Mouse (Mus musculus): ENCODE results near the gene Mllt10. TPM values are rescaled to one million over a fixed set of nuclear protein-coding genes. Genes with fewer than 3 reads are reported as not detected.

Mllt10 gene
- polyA plus RNA-seq, 1 experiment from 2014 or later = 53.4 TPM

DNA sequence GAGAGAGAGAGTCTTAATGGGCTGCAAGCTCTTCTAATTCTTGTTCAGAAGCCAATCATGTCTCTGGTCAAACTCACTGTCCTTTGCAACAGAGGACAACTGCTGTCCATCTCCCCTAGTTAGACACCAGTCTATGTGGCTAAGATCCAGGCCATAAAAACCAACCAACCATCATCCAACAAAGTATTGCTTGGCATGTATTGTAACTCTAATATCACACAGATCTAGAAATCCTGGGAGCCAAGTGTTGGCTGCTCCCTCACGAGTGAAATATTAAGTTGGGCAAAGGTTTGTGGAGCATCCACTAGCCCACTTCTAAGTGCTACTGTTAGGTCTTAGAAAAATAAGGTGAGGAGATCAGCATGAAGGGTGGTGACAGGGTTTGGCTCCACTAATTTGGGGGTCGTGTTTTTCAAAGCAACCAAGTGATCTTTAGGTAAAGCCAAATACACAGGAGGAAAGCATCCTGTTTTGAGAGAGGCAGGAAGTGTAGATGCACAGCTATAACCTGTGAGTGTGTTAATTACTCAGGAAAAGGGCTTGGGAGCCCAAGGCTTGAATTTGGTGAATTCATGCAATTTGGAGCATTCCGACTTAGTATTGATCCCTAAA lies 16.8 kb upstream of the Mllt10 start:
- WGBS = 57% methylated on average over 3 of the region's 3 CpGs
- Histone ChIP-seq H3K4me3 (no peak overlapping the region), H3K4me1 (peaks cover 29% of the 10 kb centered on the region), H3K27me3 (no peaks in the 10 kb centered on the region), H3K4me2 (no peak overlapping the region), H3K27ac (no peak overlapping the region), H3K36me3 (no peaks in the 10 kb centered on the region), H3K9ac (no peak overlapping the region), H3K9me3 (no peaks in the 10 kb centered on the region)
- ATAC-seq (ENCODE audit: insufficient number of reproducible peaks, low FRiP score, low TSS enrichment, low read depth) = no peak

DNA sequence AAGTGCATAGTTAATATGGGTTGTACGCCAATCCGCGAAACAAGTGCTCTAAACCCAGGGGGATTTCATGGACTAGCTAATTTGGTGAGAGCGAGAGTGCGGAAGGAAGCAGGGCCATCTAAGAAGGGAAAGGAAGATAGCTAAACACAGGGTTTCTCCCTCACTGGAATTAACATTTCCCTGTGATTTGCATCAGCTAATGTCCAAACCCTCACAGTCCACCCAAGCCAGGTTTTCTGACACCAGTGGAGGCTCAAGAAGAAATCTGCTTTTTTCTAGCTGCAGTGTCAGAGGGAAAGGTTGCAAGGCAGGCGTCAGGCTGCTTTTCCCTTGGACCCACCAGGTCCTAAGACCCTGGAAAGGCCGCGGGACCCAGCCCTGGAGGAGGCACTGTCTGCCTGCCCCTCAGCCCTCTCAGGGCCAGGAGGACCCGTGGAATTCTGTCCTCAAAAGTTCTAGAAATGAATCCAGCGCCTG lies 16.1 kb upstream of the Mllt10 start:
- Histone ChIP-seq H3K4me3 (no peak overlapping the region), H3K9me3 (no peaks in the 10 kb centered on the region), H3K9ac (no peak overlapping the region), H3K4me2 (no peak overlapping the region; the same call in 1 of the 2 replicates), H3K36me3 (no peaks in the 10 kb centered on the region), H3K27ac (no peak overlapping the region), H3K27me3 (no peaks in the 10 kb centered on the region), H3K4me1 (peaks cover 28% of the 10 kb centered on the region)
- WGBS = 72% methylated on average over 10 of the region's 10 CpGs
- no peak for ATAC-seq (ENCODE audit: insufficient number of reproducible peaks, low FRiP score, low TSS enrichment, low read depth)

DNA sequence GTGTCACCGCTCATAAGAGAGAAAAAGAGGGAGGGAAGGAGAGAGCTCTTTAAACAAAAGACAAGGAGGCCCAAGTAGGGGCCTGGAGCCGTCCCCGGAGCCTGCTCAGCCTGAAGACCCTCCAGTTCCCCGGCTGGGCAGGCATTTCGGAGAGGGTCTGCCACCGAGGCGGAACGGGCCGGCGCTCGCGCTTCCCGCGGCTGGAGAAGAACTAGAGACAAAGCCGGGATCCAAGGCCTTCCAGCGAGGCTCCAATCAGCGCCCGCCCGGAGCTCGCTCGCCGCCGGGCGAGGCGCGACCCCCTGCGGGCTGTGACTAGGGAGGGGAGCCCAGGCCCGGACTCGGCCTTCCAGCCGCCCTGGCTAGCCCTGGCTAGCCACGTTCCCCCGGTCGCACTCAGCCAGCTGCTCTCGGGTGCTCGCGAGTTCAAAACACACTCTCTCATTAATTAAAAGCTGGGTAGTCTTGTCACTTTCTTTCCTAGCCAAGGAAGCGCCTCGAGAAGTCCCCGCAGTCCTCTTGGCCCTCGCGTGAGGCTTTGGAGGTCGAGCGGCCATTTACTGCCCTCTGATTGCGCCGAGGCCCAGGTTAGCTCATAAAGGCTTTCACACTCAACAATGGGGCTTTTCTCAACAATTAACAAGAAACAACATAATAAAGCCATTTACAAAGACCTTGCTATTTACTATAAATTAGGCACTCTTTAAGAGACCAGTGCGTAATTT lies 15.3 kb upstream of the Mllt10 start:
- H3K27ac ChIP-seq = 0 out of 2 replicates have a peak overlapping the region, but pooled peaks have one; percentile 38
- no peak for ATAC-seq (ENCODE audit: insufficient number of reproducible peaks, low FRiP score, low TSS enrichment, low read depth)
- H3K36me3 ChIP-seq = no peaks in the 10 kb centered on the region
- peaks cover 28% of the 10 kb centered on the region for H3K4me1 ChIP-seq
- peak overlapping the region; percentile 37 for H3K9ac ChIP-seq
- WGBS = 14% methylated on average over 46 of the region's 46 CpGs
- peak overlapping the region; percentile 26 for H3K4me3 ChIP-seq
- H3K27me3 ChIP-seq = no peaks in the 10 kb centered on the region
- H3K4me2 ChIP-seq = peak overlapping the region; percentile 47
- H3K9me3 ChIP-seq = no peaks in the 10 kb centered on the region

DNA sequence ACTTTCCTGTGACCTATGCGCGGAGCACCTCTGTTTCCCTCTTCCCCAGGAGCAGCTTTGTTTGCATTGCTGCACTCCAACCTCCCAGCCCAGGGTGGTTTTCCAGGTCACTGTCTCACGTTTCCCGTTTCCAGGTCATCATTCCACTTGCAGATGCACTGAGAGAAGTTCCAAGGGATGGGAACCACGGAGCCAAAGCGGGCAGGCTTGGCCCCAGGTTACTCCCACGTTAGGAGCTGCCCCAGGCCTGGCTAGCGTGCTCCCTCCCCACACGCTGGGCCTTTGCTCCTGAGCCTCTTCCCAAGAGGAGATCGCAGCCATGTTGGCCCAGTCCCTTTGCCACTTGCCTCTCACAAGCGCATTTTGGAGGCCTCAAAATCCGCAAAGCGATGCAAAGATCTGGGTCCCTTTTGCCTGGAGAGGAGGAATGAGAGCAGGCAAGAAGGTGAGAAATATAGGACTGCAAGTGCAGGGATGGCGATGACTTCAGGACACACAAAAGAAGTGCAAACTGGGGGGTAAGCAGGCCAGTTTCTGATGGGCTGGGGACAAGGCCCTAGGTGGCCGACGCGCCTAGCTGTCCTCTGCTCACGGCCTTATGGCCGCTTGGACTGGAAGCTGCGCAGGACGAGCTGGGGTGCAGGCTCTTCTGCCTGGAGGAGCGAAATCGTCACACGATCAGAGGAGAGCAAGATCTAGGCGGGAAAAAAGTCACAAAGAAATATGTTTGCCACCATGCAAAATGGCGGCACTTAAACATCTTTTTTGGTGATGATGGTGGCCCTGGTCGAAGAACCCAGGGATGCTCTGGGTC lies 14.5 kb upstream of the Mllt10 start:
- Histone ChIP-seq H3K4me1 (peaks cover 28% of the 10 kb centered on the region), H3K4me3 (no peak overlapping the region), H3K9me3 (no peaks in the 10 kb centered on the region), H3K27ac (no peak overlapping the region), H3K9ac (peak overlapping the region; percentile 37; the same call in 1 of the 2 replicates), H3K36me3 (no peaks in the 10 kb centered on the region), H3K4me2 (peak overlapping the region; percentile 47; the same call in 1 of the 2 replicates), H3K27me3 (no peaks in the 10 kb centered on the region)
- no peak for ATAC-seq (ENCODE audit: insufficient number of reproducible peaks, low FRiP score, low TSS enrichment, low read depth)
- 51% methylated on average over 27 of the region's 27 CpGs for WGBS

DNA sequence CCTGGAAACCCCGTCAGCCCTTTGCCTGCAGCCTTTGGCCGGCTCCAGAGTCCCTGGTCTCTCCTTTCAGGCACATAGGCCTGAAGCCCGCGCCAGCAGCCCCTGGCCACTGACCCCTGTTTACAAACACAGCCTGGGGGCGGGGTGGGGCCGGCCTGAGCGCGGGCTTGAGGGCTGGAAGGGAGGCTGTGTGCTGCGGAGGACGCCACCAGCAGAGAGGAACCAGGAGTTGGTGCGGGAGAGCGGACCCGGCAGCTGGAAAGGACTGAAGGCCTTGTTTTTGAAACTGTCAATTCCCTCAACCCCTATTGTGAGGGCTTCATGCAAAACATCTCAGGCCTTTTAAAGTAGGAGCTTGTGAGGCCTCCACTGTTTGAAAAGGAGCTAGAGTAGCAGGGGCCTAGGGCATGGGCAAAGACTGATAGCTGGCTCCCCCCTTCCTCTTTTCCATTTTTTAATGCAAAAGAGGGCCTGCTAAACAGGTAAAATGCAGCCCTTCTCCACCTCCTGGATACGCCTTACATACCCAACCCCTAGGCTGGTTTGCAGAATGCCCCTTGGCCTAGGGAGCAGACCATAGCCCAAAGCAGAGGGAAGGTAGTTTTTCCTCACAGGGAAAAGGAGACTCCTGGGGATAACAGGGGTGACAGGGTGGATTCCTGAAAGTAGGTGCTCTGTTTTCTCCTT lies 13.7 kb upstream of the Mllt10 start:
- H3K4me1 ChIP-seq = peaks cover 30% of the 10 kb centered on the region
- 0 out of 2 replicates have a peak overlapping the region, but pooled peaks have one; percentile 17 for H3K4me2 ChIP-seq
- WGBS = 27% methylated on average over 14 of the region's 14 CpGs
- no peak overlapping the region for H3K4me3 ChIP-seq
- H3K27me3 ChIP-seq = no peaks in the 10 kb centered on the region
- ATAC-seq (ENCODE audit: insufficient number of reproducible peaks, low FRiP score, low TSS enrichment, low read depth) = no peak
- H3K36me3 ChIP-seq = no peaks in the 10 kb centered on the region
- no peaks in the 10 kb centered on the region for H3K9me3 ChIP-seq
- no peak overlapping the region for H3K27ac ChIP-seq
- no peak overlapping the region for H3K9ac ChIP-seq

DNA sequence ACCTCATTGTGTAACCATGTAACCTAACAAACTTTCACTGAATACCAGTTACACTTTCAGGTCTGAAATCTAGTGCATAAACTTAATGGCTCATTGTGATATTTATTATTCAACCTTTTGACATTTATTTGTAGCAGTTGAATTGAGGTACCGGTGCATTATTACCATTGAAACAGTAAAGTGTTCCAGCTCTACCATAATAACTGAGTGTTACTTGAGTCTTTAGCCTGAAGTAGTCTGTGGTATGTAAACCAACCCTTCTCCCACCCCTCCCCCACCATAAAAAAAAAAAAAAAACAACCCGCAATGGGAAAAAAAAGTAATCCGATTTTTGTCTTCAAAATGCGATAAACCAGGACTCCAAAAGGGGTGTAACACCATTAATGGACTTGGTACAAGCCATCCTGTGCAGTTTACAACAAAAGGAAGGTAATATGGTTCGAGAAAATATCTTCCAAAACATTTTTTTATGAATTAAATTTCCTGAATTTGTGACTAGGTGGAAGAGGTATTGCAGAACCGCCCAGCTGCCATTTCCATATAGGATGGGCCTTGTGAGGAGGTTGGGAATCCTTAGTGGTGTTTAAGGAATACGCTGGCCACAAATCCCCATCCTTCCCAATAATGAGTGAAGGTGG lies 9.8 kb upstream of the Mllt10 start:
- Histone ChIP-seq H3K36me3 (no peaks in the 10 kb centered on the region), H3K4me2 (peak overlapping the region; percentile 71), H3K9ac (peak overlapping the region; percentile 97; the same call in 1 of the 2 replicates), H3K27ac (peak overlapping the region; percentile 99), H3K4me1 (peaks cover 28% of the 10 kb centered on the region), H3K9me3 (no peaks in the 10 kb centered on the region), H3K27me3 (no peaks in the 10 kb centered on the region), H3K4me3 (peak overlapping the region; percentile 80)
- ATAC-seq (ENCODE audit: insufficient number of reproducible peaks, low FRiP score, low TSS enrichment, low read depth) = no peak
- WGBS = 6% methylated on average over 7 of the region's 7 CpGs

DNA sequence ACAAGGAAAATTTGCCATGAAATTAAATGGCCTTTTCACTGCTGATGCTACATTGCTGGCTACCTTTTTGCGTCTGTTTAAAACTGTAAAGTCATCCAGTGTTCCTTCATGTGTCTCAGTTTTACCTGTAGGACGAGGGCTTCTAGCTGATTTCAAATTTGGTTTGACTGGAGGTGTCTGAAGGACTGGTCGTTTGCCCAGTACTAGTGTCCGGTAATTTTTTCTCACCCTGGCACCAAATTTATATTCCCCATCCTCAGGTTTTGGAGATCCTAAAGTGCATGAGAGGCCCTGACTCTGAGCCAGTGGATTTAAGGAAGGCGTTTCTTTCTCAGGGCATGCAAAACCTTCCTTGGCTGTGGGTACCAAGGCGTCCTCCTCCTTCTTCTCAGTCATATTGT lies 9.3 kb upstream of the Mllt10 start:
- Histone ChIP-seq H3K27ac (peak overlapping the region; percentile 99), H3K9me3 (no peaks in the 10 kb centered on the region), H3K4me1 (peaks cover 23% of the 10 kb centered on the region), H3K4me2 (peak overlapping the region; percentile 71), H3K27me3 (no peaks in the 10 kb centered on the region), H3K36me3 (no peaks in the 10 kb centered on the region), H3K9ac (peak overlapping the region; percentile 97), H3K4me3 (peak overlapping the region; percentile 80)
- 15% methylated on average over 6 of the region's 6 CpGs for WGBS
- ATAC-seq (ENCODE audit: insufficient number of reproducible peaks, low FRiP score, low TSS enrichment, low read depth) = no peak

DNA sequence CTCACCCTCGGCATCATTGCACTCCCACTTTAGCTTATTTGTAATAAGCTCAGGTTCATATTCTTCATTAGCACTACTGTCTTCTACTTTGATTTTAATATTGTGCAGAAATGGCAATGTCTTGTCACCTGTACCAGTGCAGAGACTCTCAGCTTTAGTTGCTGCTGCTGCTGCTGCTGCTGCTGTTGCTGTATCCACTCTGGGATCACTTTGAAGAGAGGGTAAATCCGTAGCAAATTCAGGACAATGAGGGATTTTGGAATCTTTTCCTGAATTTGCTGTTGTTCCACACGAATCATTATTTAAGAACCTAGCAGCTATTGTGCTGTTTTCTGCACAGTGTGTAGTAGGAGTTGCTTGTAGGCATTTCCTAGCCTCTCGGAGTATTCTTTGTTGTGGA lies 8.9 kb upstream of the Mllt10 start:
- Histone ChIP-seq H3K36me3 (no peaks in the 10 kb centered on the region), H3K27ac (peak overlapping the region; percentile 99), H3K4me2 (peak overlapping the region; percentile 71), H3K9me3 (no peaks in the 10 kb centered on the region), H3K9ac (peak overlapping the region; percentile 97), H3K4me1 (peaks cover 20% of the 10 kb centered on the region), H3K4me3 (peak overlapping the region; percentile 80), H3K27me3 (no peaks in the 10 kb centered on the region)
- 2% methylated on average over 4 of the region's 4 CpGs for WGBS
- ATAC-seq (ENCODE audit: insufficient number of reproducible peaks, low FRiP score, low TSS enrichment, low read depth) = no peak

DNA sequence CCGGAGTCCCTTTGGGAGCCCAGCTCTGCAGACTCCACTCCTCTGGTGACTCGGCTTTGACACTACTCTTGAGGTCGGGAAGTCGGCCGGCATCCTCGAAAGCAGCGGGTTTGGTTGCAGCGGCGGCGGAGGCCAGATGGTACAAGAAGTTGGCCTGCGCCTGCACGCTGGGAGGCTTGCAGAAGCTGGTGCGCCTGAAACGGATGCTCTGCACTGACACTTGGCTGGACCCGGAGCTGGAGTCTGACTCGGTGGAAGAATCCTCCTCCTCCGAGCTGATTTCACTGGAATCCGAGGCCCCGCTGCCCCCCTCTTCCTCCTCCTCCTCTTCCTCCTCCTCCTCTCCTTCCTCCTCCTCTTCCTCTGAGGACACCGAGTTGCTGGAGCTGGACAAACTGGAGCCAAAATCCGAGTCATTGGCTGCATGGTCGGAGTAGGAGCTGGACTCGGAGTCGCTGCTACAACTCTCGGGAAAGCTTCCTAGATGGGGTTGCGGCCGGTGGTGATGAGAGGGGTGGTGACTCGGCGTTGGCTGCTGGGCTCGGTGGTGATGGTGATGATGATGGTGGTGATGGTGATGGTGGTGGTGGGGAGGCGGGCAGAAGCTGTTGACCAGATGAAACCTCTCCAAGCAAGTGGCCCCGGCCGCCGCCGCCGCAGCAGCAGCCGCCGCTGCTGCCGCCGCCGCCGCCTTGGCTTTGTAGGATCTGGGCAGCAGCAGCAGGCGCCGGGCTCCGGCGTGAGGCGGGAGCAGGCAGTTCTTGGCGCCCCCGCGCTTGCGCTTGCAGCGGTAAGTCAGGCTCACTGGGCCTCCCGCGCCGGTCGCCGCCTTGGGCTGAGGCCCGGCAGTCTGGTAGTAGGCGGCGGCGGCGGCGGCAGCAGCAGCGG lies 8.0 kb upstream of the Mllt10 start:
- peak overlapping the region; percentile 97 for H3K9ac ChIP-seq
- H3K9me3 ChIP-seq = no peaks in the 10 kb centered on the region
- H3K4me2 ChIP-seq = peak overlapping the region; percentile 71
- H3K4me1 ChIP-seq = peaks cover 17% of the 10 kb centered on the region
- H3K4me3 ChIP-seq = peak overlapping the region; percentile 80
- under 1% methylated on average over 54 of the region's 64 CpGs for WGBS
- H3K36me3 ChIP-seq = no peaks in the 10 kb centered on the region
- ATAC-seq (ENCODE audit: insufficient number of reproducible peaks, low FRiP score, low TSS enrichment, low read depth) = peak; percentile 49; the same call in 1 of the 2 replicates
- peak overlapping the region; percentile 99 for H3K27ac ChIP-seq
- no peaks in the 10 kb centered on the region for H3K27me3 ChIP-seq

DNA sequence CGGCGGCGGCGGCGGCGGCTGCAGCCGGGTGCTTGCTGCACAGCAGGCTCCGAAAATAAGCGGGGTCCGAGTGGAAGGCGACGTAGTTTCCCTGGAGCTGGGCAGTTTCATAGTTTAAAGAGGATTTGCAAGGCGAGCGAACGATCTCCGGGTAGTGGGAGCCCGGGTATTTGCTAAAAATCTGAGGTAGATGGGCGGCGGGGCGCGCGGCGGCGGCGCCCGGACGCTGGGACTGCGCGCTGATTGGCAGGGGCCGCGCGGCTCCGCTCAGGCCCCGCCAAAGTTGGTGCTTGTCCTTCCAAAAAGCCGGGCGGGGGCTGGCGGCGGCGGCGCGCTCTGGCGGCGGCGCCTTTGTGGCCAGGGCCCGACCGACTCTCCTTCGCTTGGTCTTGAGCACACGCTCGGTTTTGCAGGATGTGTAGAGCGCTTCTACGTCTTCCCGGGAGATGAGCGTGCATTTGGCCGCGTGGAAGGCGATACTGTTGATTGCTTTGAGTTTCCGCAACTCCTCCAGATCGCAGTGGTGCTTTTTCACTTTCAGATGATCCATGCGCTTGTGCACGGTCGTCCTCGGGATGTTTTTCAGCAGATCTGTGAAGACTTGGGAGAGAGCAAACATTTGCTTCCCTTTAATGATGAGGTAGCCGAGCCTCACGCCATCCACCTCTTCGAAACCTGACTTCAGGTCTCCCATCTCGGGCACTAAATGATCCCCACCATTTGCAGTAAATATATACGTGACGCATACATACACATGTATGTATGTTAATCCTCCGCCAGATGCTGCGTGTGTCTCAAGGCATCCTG lies 7.2 kb upstream of the Mllt10 start:
- no peaks in the 10 kb centered on the region for H3K9me3 ChIP-seq
- H3K27me3 ChIP-seq = no peaks in the 10 kb centered on the region
- under 1% methylated on average over 70 of the region's 70 CpGs for WGBS
- H3K9ac ChIP-seq = peak overlapping the region; percentile 97
- peaks cover 17% of the 10 kb centered on the region for H3K4me1 ChIP-seq
- H3K27ac ChIP-seq = peak overlapping the region; percentile 99
- peak; percentile 82 for ATAC-seq (ENCODE audit: insufficient number of reproducible peaks, low FRiP score, low TSS enrichment, low read depth)
- H3K36me3 ChIP-seq = no peaks in the 10 kb centered on the region
- H3K4me2 ChIP-seq = peak overlapping the region; percentile 71
- peak overlapping the region; percentile 80 for H3K4me3 ChIP-seq

All from limb, embryonic 15.5 days (tissue).